Mouse (Mus musculus) intestine, postnatal 0 days (tissue): ENCODE measurements around the gene Slc22a29. TPM values are rescaled to one million over a fixed set of nuclear protein-coding genes. Genes with fewer than 3 reads are reported as not detected.
"Not testable (repeated sequence)": the region's sequence is repeated elsewhere in the genome, so short reads cannot be mapped to it uniquely, and the experiment has no call there.

Experiments
- ATAC-seq: fragments of 200-750 bp; cut with Nextera tagmentation; 2 replicates; pipeline ENCODE4 v1.8.0; 2017; ENCODE audit warnings: mild to moderate bottlenecking, moderate TSS enrichment, moderate library complexity
- H3K27ac ChIP-seq: fragments of 300-500 bp; sonication (generic); 2 replicates; pipeline ENCODE4 v1.5.1; 2014; ENCODE audit warnings: mild to moderate bottlenecking, low read depth, low read length, moderate library complexity
- H3K27me3 ChIP-seq: fragments of 300-500 bp; sonication (generic); replicated peaks from 2 replicates; pipeline ENCODE4 v1.6.1; 2014; ENCODE audit warnings: low read length, mixed read lengths; ENCODE audit not compliant: control insufficient read depth, insufficient read depth
- H3K36me3 ChIP-seq: fragments of 300-500 bp; sonication (generic); 2 replicates; pipeline ENCODE4 v1.6.1; 2014; ENCODE audit warnings: mild to moderate bottlenecking, moderate library complexity; ENCODE audit not compliant: control insufficient read depth, insufficient read depth
- H3K4me1 ChIP-seq: fragments of 300-500 bp; sonication (generic); replicated peaks from 2 replicates; pipeline ENCODE4 v1.6.1; 2014; ENCODE audit warnings: antibody characterized with exemption, low read length, mixed read lengths; ENCODE audit not compliant: control insufficient read depth, insufficient read depth
- H3K4me2 ChIP-seq: fragments of 300-500 bp; sonication (generic); replicated peaks from 2 replicates; pipeline ENCODE4 v1.6.1; 2014; ENCODE audit warnings: low read depth, mild to moderate bottlenecking, moderate library complexity
- H3K4me3 ChIP-seq: fragments of 300-500 bp; sonication (generic); 2 replicates; pipeline ENCODE4 v1.5.1; 2014; ENCODE audit warnings: low read depth, low read length
- H3K9ac ChIP-seq: fragments of 300-500 bp; sonication (generic); 2 replicates; pipeline ENCODE4 v1.6.1; 2014; ENCODE audit warnings: mild to moderate bottlenecking, low read depth, low read length
- H3K9me3 ChIP-seq: fragments of 300-500 bp; sonication (generic); 2 replicates; pipeline ENCODE4 v1.6.1; 2016; ENCODE audit warnings: mixed run types; ENCODE audit not compliant: control insufficient read depth
- WGBS: fragments of 180-500 bp; shearing (Covaris S2); extraction: QIAGEN DNeasy Blood & Tissue Kit; methylation state at CpG from one replicate; pipeline ENCODE4 v1.1.7; 2014; 5-methylcytosine and 5-hydroxymethylcytosine counted together
- polyA plus RNA-seq: library from polyadenylated mRNA; unstranded; fragments of >200 nt; fragmentation: Nextera tagmentation; extraction: Ambion mirVana; gene quantifications from 2 replicates; pipeline ENCODE4 v1.2.1, GENCODE M21; 2015

Gene Slc22a29
- polyA plus RNA-seq, 1 experiment from 2014 or later = not detected

DNA sequence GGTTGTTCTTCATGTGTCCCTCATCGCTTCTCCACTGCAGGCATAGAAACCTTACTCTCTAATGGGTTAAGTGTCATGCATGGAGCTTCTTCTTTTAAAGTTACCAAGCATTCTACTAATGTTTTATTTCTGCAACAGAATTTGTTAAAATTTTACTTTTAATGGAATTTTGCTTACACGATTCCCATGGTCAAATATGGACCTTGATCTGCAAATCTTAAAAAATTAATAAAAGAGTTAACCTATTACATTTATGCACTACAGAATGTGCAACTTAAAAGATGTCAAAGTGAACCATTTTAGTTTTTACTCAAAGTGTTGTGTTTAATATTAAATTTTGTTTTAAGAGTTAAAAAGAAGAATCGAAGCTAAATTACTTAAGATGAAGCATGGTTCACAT, 86.8 kb downstream of the Slc22a29 start, which contains the start of gene Slc22a28:
Gene Slc22a28, minus strand, starts transcription at position 102 of the 400 bp plus-strand sequence.
- not testable (repeated sequence) for H3K4me1 ChIP-seq, H3K9ac ChIP-seq, H3K9me3 ChIP-seq, ATAC-seq, H3K36me3 ChIP-seq, H3K4me3 ChIP-seq, H3K27me3 ChIP-seq, H3K27ac ChIP-seq, H3K4me2 ChIP-seq
- 89% methylated on average over 2 of the region's 3 CpGs for WGBS

Other genes with a start within 250 kb of the Slc22a29 start
- not detected in 2 replicates for gene Slc22a28, start 86.9 kb downstream of the Slc22a29 start, polyA plus RNA-seq
- not detected in 2 replicates for gene Slc22a30, start 186.2 kb upstream of the Slc22a29 start, polyA plus RNA-seq